Mouse (Mus musculus) kidney, embryonic 15.5 days (tissue): ENCODE data around the gene Ocln. TPM values are rescaled to one million over a fixed set of nuclear protein-coding genes. Genes with fewer than 3 reads are reported as not detected.
A peak's percentile ranks its signal among the peaks of the same experiment; 100 is the strongest.

Experiments
- ATAC-seq: fragments of 200-750 bp; cut with Nextera tagmentation; replicated peaks from 2 replicates; pipeline ENCODE4 v1.8.0; 2017; ENCODE audit warnings: moderate TSS enrichment; ENCODE audit not compliant: low FRiP score
- H3K27ac ChIP-seq: fragments of 300-500 bp; sonication (generic); 2 replicates; pipeline ENCODE4 v1.5.1; 2015; ENCODE audit warnings: mild to moderate bottlenecking, inconsistent platforms
- H3K27me3 ChIP-seq: fragments of 300-500 bp; sonication (generic); 2 replicates; pipeline ENCODE4 v1.6.1; 2015; ENCODE audit warnings: inconsistent platforms
- H3K36me3 ChIP-seq: fragments of 300-500 bp; sonication (generic); 2 replicates; pipeline ENCODE4 v1.6.1; 2015; ENCODE audit warnings: inconsistent platforms
- H3K4me1 ChIP-seq: fragments of 300-500 bp; sonication (generic); 2 replicates; pipeline ENCODE4 v1.6.1; 2015; ENCODE audit warnings: inconsistent platforms
- H3K4me2 ChIP-seq: fragments of 300-500 bp; sonication (generic); 2 replicates; pipeline ENCODE4 v1.6.1; 2015; ENCODE audit warnings: moderate library complexity, mild to moderate bottlenecking, inconsistent platforms
- H3K4me3 ChIP-seq: fragments of 300-500 bp; sonication (generic); replicated peaks from 2 replicates; pipeline ENCODE4 v1.5.1; 2015; ENCODE audit warnings: mild to moderate bottlenecking, inconsistent platforms
- H3K9ac ChIP-seq: fragments of 300-500 bp; sonication (generic); 2 replicates; pipeline ENCODE4 v1.6.1; 2015; ENCODE audit warnings: mild to moderate bottlenecking, inconsistent platforms
- H3K9me3 ChIP-seq: fragments of 300-500 bp; sonication (generic); replicated peaks from 2 replicates; pipeline ENCODE4 v1.6.1; 2016; ENCODE audit warnings: inconsistent platforms
- WGBS: fragments of 180-500 bp; shearing (Covaris S2); methylation state at CpG from one replicate; pipeline ENCODE4 v1.1.7; 2015; ENCODE audit warnings: mixed read lengths; 5-methylcytosine and 5-hydroxymethylcytosine counted together
- polyA plus RNA-seq: library from polyadenylated mRNA; unstranded; fragments of >200 nt; fragmentation: Nextera tagmentation; extraction: Ambion mirVana; gene quantifications from 2 replicates; pipeline ENCODE4 v1.2.1, GENCODE M21; 2015

Gene Ocln
- 26.1 and 27.4 TPM in 2 replicates for polyA plus RNA-seq

DNA sequence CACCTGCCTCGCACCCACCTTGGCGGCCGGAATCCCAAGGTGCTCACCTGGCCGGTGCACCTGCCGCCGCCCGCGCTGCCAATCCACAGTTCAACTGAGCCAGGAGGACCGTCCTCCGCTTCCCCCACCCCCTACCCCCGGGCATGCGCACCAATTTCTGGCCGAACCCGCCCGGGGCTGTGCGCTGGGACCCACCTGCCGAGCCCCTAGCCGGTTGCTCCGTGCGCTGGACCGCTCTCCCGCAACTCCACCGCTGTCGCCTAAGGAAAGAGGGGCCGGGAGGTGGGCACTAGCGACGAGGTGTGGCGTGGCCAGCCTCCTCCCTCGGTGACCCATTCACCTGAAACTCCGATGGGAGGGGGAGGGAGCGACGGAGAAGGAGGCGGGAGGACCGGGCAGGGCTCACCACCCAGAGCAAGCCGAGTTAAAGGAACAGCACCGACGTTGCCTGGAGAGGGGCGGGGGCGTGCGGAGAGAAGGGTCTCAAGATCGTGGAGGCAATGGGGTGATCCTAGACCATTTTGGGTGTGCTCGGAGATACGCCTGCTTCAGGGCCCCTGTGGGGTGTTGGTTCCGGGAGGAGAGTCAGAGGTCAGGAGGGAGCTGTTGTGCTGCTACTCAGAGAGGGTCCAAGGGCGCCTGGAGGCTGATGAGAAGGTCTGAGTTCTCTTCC, at the start of gene Ocln:
Ocln (minus strand) TSS at position 350 of the 673 bp plus-strand sequence.
- Histone ChIP-seq H3K27me3 (peaks cover 53% of the 10 kb centered on the region), H3K27ac (peak within 1 kb of the TSS; percentile 80), H3K9ac (peak within 1 kb of the TSS; percentile 61), H3K4me2 (peak within 1 kb of the TSS; percentile 94), H3K4me3 (peak within 1 kb of the TSS; percentile 63), H3K4me1 (peaks cover 23% of the 10 kb centered on the region), H3K9me3 (no peaks in the 10 kb centered on the region), H3K36me3 (no peaks in the 10 kb centered on the region)
- under 1% methylated on average over 44 of the region's 45 CpGs for WGBS
- peak; percentile 84 for ATAC-seq

- Histone ChIP-seq H3K27ac (no peak overlapping the region), H3K36me3 (0 out of 2 replicates have a peak, but pooled peaks cover 11% of the 10 kb centered on the region), H3K9ac (no peak overlapping the region), H3K4me3 (no peak overlapping the region), H3K9me3 (no peaks in the 10 kb centered on the region), H3K4me1 (no peaks in the 10 kb centered on the region), H3K4me2 (0 out of 2 replicates have a peak overlapping the region, but pooled peaks have one; percentile 9), H3K27me3 (no peaks in the 10 kb centered on the region)
- 62% methylated on average over 8 of the region's 8 CpGs for WGBS
- no peak for ATAC-seq
These were observed 48.5 kb upstream of the Ocln start for GRCm38 (mm10) chr13:100601034-100601433.

DNA sequence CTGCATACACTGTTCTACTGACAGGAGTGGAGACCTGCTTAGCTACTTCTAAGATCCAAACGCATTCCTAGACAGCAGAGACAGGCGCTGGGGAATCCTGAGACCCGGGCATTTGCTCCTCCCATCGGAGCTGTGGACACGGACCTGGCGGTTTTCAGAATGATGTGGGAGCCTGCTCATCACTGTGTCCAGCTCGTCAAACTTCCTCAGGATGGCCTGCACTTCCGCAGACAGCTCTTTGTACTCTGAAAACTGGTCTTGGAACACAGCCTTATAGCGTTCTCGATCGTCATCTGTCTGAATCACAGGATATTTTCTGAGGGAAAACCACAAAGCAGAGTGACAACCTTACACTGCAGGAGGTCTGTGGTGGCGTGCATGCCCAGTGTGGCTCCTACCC, 47.8 kb upstream of the Ocln start:
- Histone ChIP-seq H3K9me3 (no peaks in the 10 kb centered on the region), H3K36me3 (0 out of 2 replicates have a peak, but pooled peaks cover 11% of the 10 kb centered on the region), H3K9ac (no peak overlapping the region), H3K4me2 (no peak overlapping the region), H3K27ac (no peak overlapping the region), H3K4me3 (no peak overlapping the region), H3K27me3 (no peaks in the 10 kb centered on the region), H3K4me1 (no peaks in the 10 kb centered on the region)
- no peak for ATAC-seq
- 83% methylated on average over 12 of the region's 12 CpGs for WGBS

GRCm38 (mm10) chr13:100597284-100597683, 44.8 kb upstream of the Ocln start:
- H3K4me1 ChIP-seq = no peaks in the 10 kb centered on the region
- H3K4me2 ChIP-seq = no peak overlapping the region
- 69% methylated on average over 9 of the region's 9 CpGs for WGBS
- 0 out of 2 replicates have a peak, but pooled peaks cover 11% of the 10 kb centered on the region for H3K36me3 ChIP-seq
- no peak overlapping the region for H3K9ac ChIP-seq
- H3K27me3 ChIP-seq = no peaks in the 10 kb centered on the region
- no peaks in the 10 kb centered on the region for H3K9me3 ChIP-seq
- no peak for ATAC-seq
- no peak overlapping the region for H3K4me3 ChIP-seq
- no peak overlapping the region for H3K27ac ChIP-seq

GRCm38 (mm10) chr13:100595552-100595885, 43.0 kb upstream of the Ocln start:
- no peak overlapping the region for H3K27ac ChIP-seq
- ATAC-seq = no peak
- WGBS = 83% methylated on average over 3 of the region's 3 CpGs
- H3K36me3 ChIP-seq = 0 out of 2 replicates have a peak, but pooled peaks cover 11% of the 10 kb centered on the region
- H3K27me3 ChIP-seq = no peaks in the 10 kb centered on the region
- no peak overlapping the region for H3K4me2 ChIP-seq
- H3K9ac ChIP-seq = no peak overlapping the region
- H3K9me3 ChIP-seq = no peaks in the 10 kb centered on the region
- no peak overlapping the region for H3K4me3 ChIP-seq
- no peaks in the 10 kb centered on the region for H3K4me1 ChIP-seq

GRCm38 (mm10) chr13:100594838-100595551, 42.5 kb upstream of the Ocln start:
- ATAC-seq = no peak
- Histone ChIP-seq H3K4me1 (no peaks in the 10 kb centered on the region), H3K4me2 (no peak overlapping the region), H3K36me3 (0 out of 2 replicates have a peak, but pooled peaks cover 11% of the 10 kb centered on the region), H3K27ac (no peak overlapping the region), H3K4me3 (no peak overlapping the region), H3K9ac (no peak overlapping the region), H3K9me3 (no peaks in the 10 kb centered on the region), H3K27me3 (no peaks in the 10 kb centered on the region)
- WGBS = 66% methylated on average over 5 of the region's 5 CpGs

DNA sequence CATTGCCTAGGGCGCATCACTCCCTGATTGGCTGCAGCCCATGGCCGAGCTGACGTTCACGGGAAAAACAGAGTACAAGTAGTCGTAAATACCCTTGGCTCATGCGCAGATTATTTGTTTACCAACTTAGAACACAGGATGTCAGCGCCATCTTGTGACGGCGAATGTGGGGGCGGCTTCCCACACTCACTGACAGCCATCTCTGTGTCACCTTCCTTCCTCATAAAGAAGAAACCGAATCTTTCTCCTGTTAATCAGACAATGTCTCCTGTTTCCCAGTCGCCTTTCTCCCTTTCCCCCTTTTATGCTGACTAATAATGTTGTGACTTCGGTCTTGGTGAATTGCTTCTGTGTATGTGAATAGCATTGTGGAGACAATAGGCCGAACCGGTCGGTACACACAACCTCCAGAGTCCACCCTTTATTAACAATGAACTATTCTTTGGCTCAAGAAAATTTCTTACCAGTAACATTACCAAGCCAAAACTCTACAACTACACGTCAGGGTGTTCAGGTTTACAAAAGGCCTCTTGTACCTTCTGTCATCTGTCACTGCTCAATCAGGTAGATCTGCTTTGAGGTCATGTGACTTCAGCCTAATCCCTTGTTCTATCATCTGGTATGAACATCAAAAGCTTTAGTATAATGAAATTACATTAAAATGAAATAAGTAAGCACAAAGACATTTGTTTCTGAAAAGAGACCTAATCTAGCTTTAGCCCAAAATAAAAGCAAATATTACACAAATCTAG, 41.7 kb upstream of the Ocln start:
- Histone ChIP-seq H3K27ac (peak overlapping the region; percentile 29; the same call in 1 of the 2 replicates), H3K9ac (no peak overlapping the region), H3K36me3 (0 out of 2 replicates have a peak, but pooled peaks cover 9% of the 10 kb centered on the region), H3K4me3 (no peak overlapping the region), H3K9me3 (no peaks in the 10 kb centered on the region), H3K4me2 (peak overlapping the region; percentile 32), H3K4me1 (no peaks in the 10 kb centered on the region), H3K27me3 (no peaks in the 10 kb centered on the region)
- WGBS = 55% methylated on average over 12 of the region's 17 CpGs
- ATAC-seq = no peak

DNA sequence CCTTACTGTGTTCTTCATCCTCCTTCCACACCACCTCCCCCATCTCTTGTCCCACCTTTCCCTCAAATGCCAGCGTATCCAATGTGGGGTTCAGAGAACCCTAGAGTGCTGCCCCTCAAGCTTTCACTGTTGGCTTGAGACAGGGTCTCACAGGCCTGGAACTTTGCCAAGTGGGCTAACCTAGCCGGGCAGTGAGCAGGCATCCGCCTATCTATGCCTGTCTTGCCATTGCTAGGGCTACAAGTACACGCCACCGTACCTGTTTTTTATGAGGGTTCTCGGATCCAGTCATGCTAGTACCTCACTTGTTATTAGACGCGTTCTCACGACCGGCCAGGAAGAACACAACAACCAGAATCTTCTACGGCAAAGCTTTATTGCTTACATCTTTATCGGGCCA, 36.1 kb upstream of the Ocln start:
- WGBS = 76% methylated on average over 12 of the region's 12 CpGs
- ATAC-seq = no peak
- Histone ChIP-seq H3K27ac (no peak overlapping the region), H3K4me2 (no peak overlapping the region), H3K9me3 (no peaks in the 10 kb centered on the region), H3K4me1 (no peaks in the 10 kb centered on the region), H3K9ac (no peak overlapping the region), H3K36me3 (no peaks in the 10 kb centered on the region), H3K4me3 (no peak overlapping the region), H3K27me3 (no peaks in the 10 kb centered on the region)

DNA sequence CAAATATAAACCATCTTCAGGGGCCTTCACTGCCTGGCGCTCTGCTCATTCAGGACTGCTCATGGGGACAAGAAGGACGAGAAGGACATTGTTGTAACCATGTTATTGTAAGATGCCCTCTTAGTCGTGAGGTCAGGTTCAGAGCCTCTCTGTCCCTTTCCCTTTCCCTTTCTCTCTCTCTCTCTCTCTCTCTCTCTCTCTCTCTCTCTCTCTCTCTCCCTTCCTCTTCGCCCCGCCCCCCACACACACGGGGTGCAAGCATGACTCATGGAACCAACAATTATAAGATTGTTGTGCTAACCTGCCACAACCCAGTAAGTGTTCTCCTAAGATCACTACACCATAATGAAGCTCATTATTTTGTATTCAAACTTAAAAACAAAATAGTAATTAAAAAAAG, 29.6 kb upstream of the Ocln start:
- no peak overlapping the region for H3K4me3 ChIP-seq
- H3K9me3 ChIP-seq = no peaks in the 10 kb centered on the region
- H3K9ac ChIP-seq = no peak overlapping the region
- no peaks in the 10 kb centered on the region for H3K36me3 ChIP-seq
- H3K4me1 ChIP-seq = 0 out of 2 replicates have a peak, but pooled peaks cover 8% of the 10 kb centered on the region
- 0 out of 2 replicates have a peak overlapping the region, but pooled peaks have one; percentile 30 for H3K27ac ChIP-seq
- H3K27me3 ChIP-seq = no peaks in the 10 kb centered on the region
- 33% methylated on average over 6 of the region's 6 CpGs for WGBS
- ATAC-seq = no peak
- H3K4me2 ChIP-seq = no peak overlapping the region

- Histone ChIP-seq H3K4me2 (no peak overlapping the region), H3K27ac (0 out of 2 replicates have a peak overlapping the region, but pooled peaks have one; percentile 30), H3K4me3 (no peak overlapping the region), H3K9me3 (no peaks in the 10 kb centered on the region), H3K9ac (no peak overlapping the region), H3K36me3 (no peaks in the 10 kb centered on the region), H3K27me3 (no peaks in the 10 kb centered on the region), H3K4me1 (0 out of 2 replicates have a peak, but pooled peaks cover 8% of the 10 kb centered on the region)
- WGBS = 20% methylated on average over 3 of the region's 3 CpGs
- ATAC-seq = 0 out of 2 replicates have a peak, but pooled peaks have one; percentile 12
These were observed 29.2 kb upstream of the Ocln start for GRCm38 (mm10) chr13:100581701-100582100.

DNA sequence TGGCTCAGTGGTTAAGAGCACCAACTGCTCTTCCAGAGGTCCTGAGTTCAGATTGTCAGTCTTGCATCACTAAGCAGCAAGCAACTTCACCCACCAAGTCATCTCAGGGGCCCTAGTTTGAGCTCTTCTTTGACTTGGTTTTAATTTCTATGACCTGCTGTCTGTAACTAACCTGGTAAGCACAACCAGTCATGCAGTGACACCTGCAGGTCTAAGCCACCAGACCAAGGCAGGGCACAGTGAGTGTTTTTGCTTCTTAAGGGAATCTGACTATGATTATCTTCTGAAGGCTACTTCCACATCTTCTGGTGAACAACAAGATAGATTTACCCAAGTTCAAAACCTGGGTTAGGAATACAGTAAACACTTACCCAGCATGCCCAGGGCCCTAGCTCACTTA, 27.4 kb upstream of the Ocln start:
- ATAC-seq = no peak
- no peaks in the 10 kb centered on the region for H3K27me3 ChIP-seq
- 0 out of 2 replicates have a peak, but pooled peaks cover 8% of the 10 kb centered on the region for H3K4me1 ChIP-seq
- no peaks in the 10 kb centered on the region for H3K9me3 ChIP-seq
- no peak overlapping the region for H3K9ac ChIP-seq
- no peaks in the 10 kb centered on the region for H3K36me3 ChIP-seq
- no peak overlapping the region for H3K27ac ChIP-seq
- no peak overlapping the region for H3K4me3 ChIP-seq
- no peak overlapping the region for H3K4me2 ChIP-seq

DNA sequence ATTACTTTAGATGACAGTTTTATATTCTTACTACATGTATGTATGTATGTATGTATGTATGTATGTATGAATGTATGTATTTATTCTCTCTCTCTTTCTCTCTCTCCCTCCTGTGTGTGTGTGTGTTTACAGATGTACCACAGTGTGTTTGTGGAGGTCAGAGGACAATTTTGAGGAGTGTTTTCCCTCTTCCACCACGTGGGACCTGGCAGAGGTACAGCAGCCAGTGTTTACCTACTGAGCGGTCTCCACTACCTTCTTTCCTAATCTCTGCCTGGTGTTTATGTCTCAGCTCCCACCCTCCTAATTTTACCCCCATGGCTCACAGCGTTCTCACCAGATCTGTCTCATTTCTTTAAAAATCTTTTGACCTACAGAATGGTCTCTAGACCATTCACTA, 26.7 kb upstream of the Ocln start:
- Histone ChIP-seq H3K4me3 (no peak overlapping the region), H3K9ac (no peak overlapping the region), H3K9me3 (no peaks in the 10 kb centered on the region), H3K4me2 (no peak overlapping the region), H3K36me3 (no peaks in the 10 kb centered on the region), H3K27ac (no peak overlapping the region), H3K4me1 (0 out of 2 replicates have a peak, but pooled peaks cover 8% of the 10 kb centered on the region), H3K27me3 (no peaks in the 10 kb centered on the region)
- 65% methylated on average over 3 of the region's 3 CpGs for WGBS
- no peak for ATAC-seq
